ENCODE assay signal across 26 mouse cellular contexts in the genomic region with DNA sequence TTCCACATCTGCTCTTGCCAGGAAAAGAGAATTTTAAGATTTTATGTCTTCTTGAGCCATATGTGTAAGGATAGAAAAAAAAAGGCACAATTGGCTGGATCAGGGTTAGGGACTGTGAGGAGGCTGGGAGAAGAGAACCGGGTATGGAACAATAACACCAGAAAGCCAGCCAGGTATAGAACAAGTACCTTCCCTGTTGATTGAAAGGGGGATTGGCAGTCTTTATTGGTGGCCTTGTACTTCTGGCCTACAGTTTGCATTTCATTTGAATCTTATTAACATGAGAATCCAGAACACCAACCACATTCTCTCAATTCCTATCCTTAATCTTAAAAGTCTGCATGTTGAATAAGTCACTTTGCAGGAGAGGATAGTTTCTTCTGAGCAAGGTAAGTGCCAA.
DNase-seq lines count a peak whose midpoint lies in the region; ATAC-seq and TF ChIP-seq lines count a peak whose summit lies in the region.
"Had no signal": no experiment of that assay in that cellular context is flagged by ENCODE, and none has a peak within 500 bp of the region (broad histone marks: within the 10 kb centered on the region; RNA-seq: fewer than 3 reads in every experiment).

No protein-coding gene starts in this region.

- ATAC-seq in forebrain, embryonic 14.5 days: peak; percentile 68
- ATAC-seq in midbrain, embryonic 15.5 days (replicated peaks): 0 out of 2 replicates have a peak, but pooled peaks have one; percentile 60
- no peak for ATAC-seq in kidney, embryonic 14.5 days (ENCODE audit: low FRiP score, low TSS enrichment)
- ATAC-seq: intestine, postnatal 0 days had no signal

- H3K27me3 ChIP-seq in forebrain, embryonic 14.5 days (replicated peaks; ENCODE audit: control insufficient read depth, insufficient read depth, low read length): no peaks in the 10 kb centered on the region
- no peaks in the 10 kb centered on the region for H3K27me3 ChIP-seq in midbrain, embryonic 15.5 days (replicated peaks)
- H3K27me3 ChIP-seq in kidney, embryonic 14.5 days (ENCODE audit: control insufficient read depth, insufficient read depth, low read length): no peaks in the 10 kb centered on the region
- H3K27me3 ChIP-seq: CH12.LX; liver, embryonic 15.5 days; lung, embryonic 15.5 days; megakaryocyte, embryonic 14.5 days; neural tube, embryonic 12.5 days had no signal

- 4% methylated on average over 1 of the region's 1 CpGs for WGBS in forebrain, embryonic 14.5 days
- WGBS in midbrain, embryonic 15.5 days: 23% methylated on average over 1 of the region's 1 CpGs
- 82% methylated on average over 1 of the region's 1 CpGs for whole genome bisulfite sequencing in kidney, embryonic 14.5 days

- H3K36me3 ChIP-seq in forebrain, embryonic 14.5 days (ENCODE audit: control insufficient read depth, insufficient read depth, low read length): no peaks in the 10 kb centered on the region
- H3K36me3 ChIP-seq in midbrain, embryonic 15.5 days (replicated peaks): no peaks in the 10 kb centered on the region
- no peaks in the 10 kb centered on the region for H3K36me3 ChIP-seq in kidney, embryonic 14.5 days (ENCODE audit: control insufficient read depth, insufficient read depth, low read length)
- H3K36me3 ChIP-seq: embryonic facial prominence, embryonic 10.5 days; limb, embryonic 10.5 days; liver, embryonic 15.5 days; lung, embryonic 15.5 days; neural tube, embryonic 12.5 days had no signal

- H3K4me1 ChIP-seq in forebrain, embryonic 14.5 days (ENCODE audit: control insufficient read depth, insufficient read depth, low read length): no peaks in the 10 kb centered on the region
- H3K4me1 ChIP-seq in midbrain, embryonic 15.5 days: no peaks in the 10 kb centered on the region
- H3K4me1 ChIP-seq in kidney, embryonic 14.5 days (ENCODE audit: control insufficient read depth, insufficient read depth, low read length): no peaks in the 10 kb centered on the region
- H3K4me1 ChIP-seq: embryonic facial prominence, embryonic 10.5 days; limb, embryonic 10.5 days; liver, embryonic 15.5 days; lung, embryonic 15.5 days; megakaryocyte, embryonic 14.5 days; neural tube, embryonic 12.5 days had no signal

- H3K9me3 ChIP-seq in forebrain, embryonic 14.5 days (replicated peaks; ENCODE audit: control insufficient read depth, low read length): no peaks in the 10 kb centered on the region
- H3K9me3 ChIP-seq in midbrain, embryonic 15.5 days: no peaks in the 10 kb centered on the region
- no peaks in the 10 kb centered on the region for H3K9me3 ChIP-seq in kidney, embryonic 14.5 days (ENCODE audit: control insufficient read depth, low read length)
- H3K9me3 ChIP-seq: embryonic facial prominence, embryonic 10.5 days; limb, embryonic 10.5 days; liver, embryonic 15.5 days; lung, embryonic 15.5 days; megakaryocyte, embryonic 14.5 days; neural tube, embryonic 12.5 days had no signal

- H3K27ac ChIP-seq in layer of hippocampus, adult 2 months: peak overlapping the region; percentile 82
- 0 out of 2 replicates have a peak overlapping the region, but pooled peaks have one; percentile 5 for H3K27ac ChIP-seq in forebrain, embryonic 14.5 days (ENCODE audit: low read depth, low read length)
- no peak overlapping the region for H3K27ac ChIP-seq in midbrain, embryonic 15.5 days
- no peak overlapping the region for H3K27ac ChIP-seq in kidney, embryonic 14.5 days (ENCODE audit: low read depth, low read length)
- H3K27ac ChIP-seq: embryonic facial prominence, embryonic 10.5 days; limb, embryonic 10.5 days; liver, embryonic 15.5 days; lung, embryonic 15.5 days; neural tube, embryonic 12.5 days had no signal

- H3K4me3 ChIP-seq in layer of hippocampus, adult 2 months: no peak overlapping the region
- H3K4me3 ChIP-seq in forebrain, embryonic 14.5 days (ENCODE audit: low read depth, low read length): no peak overlapping the region
- H3K4me3 ChIP-seq in midbrain, embryonic 15.5 days: no peak overlapping the region
- H3K4me3 ChIP-seq in kidney, embryonic 14.5 days (ENCODE audit: low read length): no peak overlapping the region
- H3K4me3 ChIP-seq: embryonic facial prominence, embryonic 10.5 days; limb, embryonic 10.5 days; liver, embryonic 15.5 days; lung, embryonic 15.5 days; megakaryocyte, embryonic 14.5 days; neural tube, embryonic 12.5 days had no signal

- no peak overlapping the region for H3K9ac ChIP-seq in forebrain, embryonic 14.5 days (ENCODE audit: low read length)
- no peak overlapping the region for H3K9ac ChIP-seq in midbrain, embryonic 15.5 days
- H3K9ac ChIP-seq in kidney, embryonic 14.5 days (ENCODE audit: low read depth, low read length): no peak overlapping the region
- H3K9ac ChIP-seq: liver, embryonic 15.5 days; lung, embryonic 15.5 days; neural tube, embryonic 12.5 days had no signal

- H3K4me2 ChIP-seq in forebrain, embryonic 14.5 days (ENCODE audit: low read length): no peak overlapping the region
- H3K4me2 ChIP-seq in midbrain, embryonic 15.5 days: no peak overlapping the region
- H3K4me2 ChIP-seq in kidney, embryonic 14.5 days (replicated peaks; ENCODE audit: low read depth, low read length): no peak overlapping the region
- H3K4me2 ChIP-seq: liver, embryonic 15.5 days; lung, embryonic 15.5 days; neural tube, embryonic 12.5 days had no signal

- TF ChIP-seq CTCF in layer of hippocampus, adult 2 months (conservative IDR thresholded peaks at IDR 0.05): no peak

- no peak for DNase-seq in layer of hippocampus, adult 2 months (ENCODE audit: low spot score in 2 of 2)
- DNase-seq in layer of hippocampus, adult 9-11 months: no peak
- DNase-seq in ZHBTc4 (ENCODE audit: low read depth, low spot score): peak; percentile 45
- peak; percentile 60 for DNase-seq in forebrain, embryonic 14.5 days (ENCODE audit: low spot score)
- no peak for DNase-seq in kidney, adult 18-20 months
- DNase-seq: B cell, adult 2 months; cerebellum, adult 11-12 months; cerebellum, postnatal 10 days; gastrocnemius, postnatal 36 days; heart, postnatal 4 days; kidney, postnatal 4 days; liver; lung, postnatal 36 days; retina, postnatal 1 day; right cerebral cortex, postnatal 25 days; thymus, postnatal 25 days had no signal

Comparison
In these comparisons a context has a peak if more than half of its experiments do, and no peak if none do; other contexts are left out.
1. DNase-seq: peak in ZHBTc4 (single experiment) and forebrain, embryonic 14.5 days (single experiment); none in layer of hippocampus, adult 2 months (0 of 2), layer of hippocampus, adult 9-11 months (single experiment) and kidney, adult 18-20 months (single experiment).
2. H3K27ac ChIP-seq: peak in layer of hippocampus, adult 2 months (single experiment) and forebrain, embryonic 14.5 days (single experiment); none in midbrain, embryonic 15.5 days (single experiment) and kidney, embryonic 14.5 days (single experiment).